Mouse (Mus musculus) limb, embryonic 14.5 days (tissue): ENCODE data around the gene Ccser1. TPM values are rescaled to one million over a fixed set of nuclear protein-coding genes. Genes with fewer than 3 reads are reported as not detected.

Experiments
- ATAC-seq: fragments of 200-750 bp; cut with Nextera tagmentation; 2 replicates; pipeline ENCODE4 v1.8.0; 2017; ENCODE audit warnings: low read depth, moderate number of reproducible peaks, moderate TSS enrichment; ENCODE audit not compliant: low FRiP score
- DNase-seq: peaks from one replicate; pipeline ENCODE4 v3.0.0-alpha.2; 2015; ENCODE audit warnings: low spot score
- H3K27ac ChIP-seq: fragments of 300-500 bp; sonication (generic); replicated peaks from 2 replicates; pipeline ENCODE4 v1.5.1; 2014; ENCODE audit warnings: low read depth, mild to moderate bottlenecking, low read length, moderate library complexity, mixed read lengths
- H3K27me3 ChIP-seq: fragments of 300-500 bp; sonication (generic); 2 replicates; pipeline ENCODE4 v1.6.1; 2014; ENCODE audit warnings: low read length, mixed read lengths; ENCODE audit not compliant: control insufficient read depth, insufficient read depth
- H3K36me3 ChIP-seq: fragments of 300-500 bp; sonication (generic); 2 replicates; pipeline ENCODE4 v1.6.1; 2014; ENCODE audit warnings: mild to moderate bottlenecking, low read length, moderate library complexity, mixed read lengths; ENCODE audit not compliant: control insufficient read depth, insufficient read depth
- H3K4me1 ChIP-seq: fragments of 300-500 bp; sonication (generic); 2 replicates; pipeline ENCODE4 v1.6.1; 2014; ENCODE audit warnings: antibody characterized with exemption, low read length, mixed read lengths; ENCODE audit not compliant: control insufficient read depth, insufficient read depth
- H3K4me2 ChIP-seq: fragments of 300-500 bp; sonication (generic); replicated peaks from 2 replicates; pipeline ENCODE4 v1.6.1; 2014; ENCODE audit warnings: low read depth, mild to moderate bottlenecking, low read length, moderate library complexity; ENCODE audit not compliant: severe bottlenecking
- H3K4me3 ChIP-seq: fragments of 300-500 bp; sonication (generic); replicated peaks from 2 replicates; pipeline ENCODE4 v1.5.1; 2014; ENCODE audit warnings: low read length
- H3K9ac ChIP-seq: fragments of 300-500 bp; sonication (generic); 2 replicates; pipeline ENCODE4 v1.6.1; 2014; ENCODE audit warnings: mild to moderate bottlenecking, low read depth, low read length, moderate library complexity; ENCODE audit not compliant: severe bottlenecking
- H3K9me3 ChIP-seq: fragments of 300-500 bp; sonication (generic); 2 replicates; pipeline ENCODE4 v1.6.1; 2016; ENCODE audit warnings: low read length; ENCODE audit not compliant: control insufficient read depth
- POLR2A ChIP-seq: fragments of 200-500 bp; IDR thresholded peaks from 2 replicates; pipeline ENCODE4 v1.8.0; 2012; ENCODE audit warnings: inconsistent platforms, mild to moderate bottlenecking, moderate library complexity, borderline replicate concordance; ENCODE audit not compliant: insufficient read depth, insufficient read length; ENCODE audit errors: extremely low read depth
- WGBS: fragments of 180-500 bp; shearing (Covaris S2); extraction: QIAGEN DNeasy Blood & Tissue Kit; methylation state at CpG from one replicate; pipeline ENCODE4 v1.1.7; 2014; 5-methylcytosine and 5-hydroxymethylcytosine counted together
- polyA plus RNA-seq, 2 experiments: library from polyadenylated mRNA; depleted of rRNA in 1 of 2; stranded (reverse) in 1 of 2; unstranded in 1 of 2; fragments of >200 nt; fragmentation: Nextera tagmentation in 1 of 2; extraction: Ambion mirVana in 1 of 2; gene quantifications; 2 replicates each; pipeline versions ENCODE4 v1.2.1 to v1.2.3; 2012 to 2014

The Ccser1 gene
- polyA plus RNA-seq, 2 experiments: 5.9 to 6.6 TPM

DNA sequence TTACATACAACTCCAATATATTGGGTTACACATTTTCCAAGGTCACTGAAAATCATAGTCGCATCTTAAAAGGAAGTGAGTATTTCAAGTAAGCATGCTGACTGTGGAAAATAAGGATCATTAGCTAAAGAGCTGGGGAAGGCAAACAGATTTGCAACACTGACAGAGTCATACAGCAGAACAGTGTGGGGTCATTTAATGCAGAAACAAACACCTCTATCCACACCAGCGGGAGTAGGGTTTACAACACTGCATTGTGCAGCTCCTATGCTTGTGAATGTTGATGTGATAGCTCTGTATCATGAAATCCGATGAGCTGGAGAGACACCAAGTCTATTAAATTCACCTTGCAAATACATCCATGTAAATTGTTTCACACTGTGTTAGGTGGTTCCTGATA lies 202.9 kb downstream of the Ccser1 start:
- Histone ChIP-seq H3K4me1 (no peaks in the 10 kb centered on the region), H3K4me2 (no peak overlapping the region), H3K4me3 (no peak overlapping the region), H3K9me3 (no peaks in the 10 kb centered on the region), H3K27ac (no peak overlapping the region), H3K36me3 (no peaks in the 10 kb centered on the region), H3K27me3 (no peaks in the 10 kb centered on the region), H3K9ac (no peak overlapping the region)
- DNase-seq: no peak
- no peak for ATAC-seq
- 55% methylated on average over 3 of the region's 3 CpGs for WGBS
- no peak for TF ChIP-seq POLR2A

DNA sequence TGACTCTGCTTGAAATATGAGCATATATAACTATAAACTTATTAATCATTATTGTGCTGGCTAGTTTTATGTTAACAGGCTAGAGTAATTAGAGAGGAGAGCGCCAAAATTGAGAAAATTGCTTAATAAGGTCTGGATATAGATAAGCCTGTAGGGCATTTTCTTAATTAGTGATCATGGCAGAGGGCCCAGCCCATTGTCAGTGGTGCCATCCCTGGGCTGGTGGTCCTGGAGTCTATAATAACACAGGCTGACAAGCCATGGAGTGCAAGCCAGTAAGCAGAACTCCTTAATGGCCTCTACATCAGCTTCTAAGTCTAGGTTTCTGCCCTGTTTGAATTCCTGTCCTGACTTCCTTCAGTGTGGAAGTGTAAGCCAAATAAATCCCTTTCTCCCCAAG lies 206.9 kb downstream of the Ccser1 start:
- Histone ChIP-seq H3K4me2 (no peak overlapping the region), H3K9me3 (no peaks in the 10 kb centered on the region), H3K4me1 (no peaks in the 10 kb centered on the region), H3K36me3 (no peaks in the 10 kb centered on the region), H3K27ac (no peak overlapping the region), H3K9ac (no peak overlapping the region), H3K27me3 (no peaks in the 10 kb centered on the region), H3K4me3 (no peak overlapping the region)
- TF ChIP-seq POLR2A: no peak
- 69% methylated on average over 1 of the region's 1 CpGs for WGBS
- no peak for ATAC-seq
- no peak for DNase-seq

DNA sequence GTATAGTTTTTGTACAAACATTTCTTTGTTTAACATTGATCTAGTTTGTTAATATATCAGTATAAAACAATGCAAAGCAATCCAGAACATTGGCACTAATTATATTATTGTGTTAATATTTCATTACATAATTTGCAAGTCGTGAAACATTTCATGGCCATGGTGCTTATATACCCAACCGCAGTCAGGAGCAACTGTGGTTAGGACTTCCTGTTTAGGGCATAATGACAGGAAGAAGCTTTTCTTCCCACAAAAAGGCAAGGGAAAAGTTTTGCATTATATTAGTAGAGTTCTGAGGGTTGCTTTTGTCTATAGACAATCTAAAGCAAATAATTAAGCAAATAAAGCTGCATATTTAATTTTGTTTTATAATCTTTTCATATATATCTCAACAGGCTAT lies 247.4 kb downstream of the Ccser1 start:
- Histone ChIP-seq H3K4me2 (no peak overlapping the region), H3K4me1 (0 out of 2 replicates have a peak, but pooled peaks cover 2% of the 10 kb centered on the region), H3K4me3 (no peak overlapping the region), H3K9me3 (no peaks in the 10 kb centered on the region), H3K36me3 (no peaks in the 10 kb centered on the region), H3K27ac (no peak overlapping the region), H3K27me3 (no peaks in the 10 kb centered on the region), H3K9ac (no peak overlapping the region)
- TF ChIP-seq POLR2A: no peak
- DNase-seq: no peak
- WGBS: 75% methylated on average over 2 of the region's 2 CpGs
- ATAC-seq: no peak

DNA sequence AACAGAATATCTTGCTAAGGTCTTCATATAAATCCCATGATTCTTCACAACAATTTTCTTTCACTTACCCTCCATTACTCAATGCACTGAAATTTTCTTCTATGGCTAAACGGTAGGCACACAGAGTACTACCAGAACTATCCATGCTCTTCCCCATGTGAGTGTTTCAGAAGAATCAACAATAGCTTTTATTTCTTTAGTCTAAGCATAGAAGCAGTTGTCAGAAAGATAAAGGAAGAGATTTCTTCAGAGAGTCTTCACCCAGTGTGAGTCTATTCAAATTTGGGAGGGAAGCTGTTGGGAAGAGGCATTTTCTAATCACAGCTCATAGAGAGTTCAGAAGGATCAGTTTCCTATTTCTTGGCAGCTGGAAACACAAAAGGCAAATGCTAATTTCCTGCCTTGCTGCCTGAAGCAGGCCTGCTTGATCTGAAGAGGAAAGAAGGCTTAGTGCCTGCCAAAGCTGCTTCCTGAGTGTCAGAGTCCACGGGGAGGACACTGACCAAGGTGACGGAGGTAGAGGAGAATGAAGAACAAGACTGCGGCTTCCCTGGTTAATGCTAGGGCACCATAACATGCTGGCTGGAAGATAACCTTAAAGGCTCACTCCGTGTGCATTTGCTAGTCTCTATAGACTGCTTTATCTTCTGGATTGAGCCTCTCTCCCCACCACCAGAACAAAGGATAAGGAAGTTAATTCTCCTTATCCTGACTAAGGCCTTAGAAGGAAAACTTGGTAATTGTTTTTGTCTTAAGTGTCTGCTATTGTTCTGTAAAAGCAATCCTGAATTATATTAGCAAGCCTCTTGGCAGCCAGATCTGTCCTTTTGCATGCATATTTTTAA lies 251.0 kb downstream of the Ccser1 start:
- ATAC-seq (no peak), DNase-seq (no peak)
- Histone ChIP-seq H3K4me3 (no peak overlapping the region), H3K9ac (no peak overlapping the region), H3K27ac (no peak overlapping the region), H3K36me3 (no peaks in the 10 kb centered on the region), H3K4me2 (no peak overlapping the region), H3K9me3 (no peaks in the 10 kb centered on the region), H3K27me3 (no peaks in the 10 kb centered on the region), H3K4me1 (0 out of 2 replicates have a peak, but pooled peaks cover 2% of the 10 kb centered on the region)
- 42% methylated on average over 5 of the region's 5 CpGs for WGBS
- TF ChIP-seq POLR2A: no peak

DNA sequence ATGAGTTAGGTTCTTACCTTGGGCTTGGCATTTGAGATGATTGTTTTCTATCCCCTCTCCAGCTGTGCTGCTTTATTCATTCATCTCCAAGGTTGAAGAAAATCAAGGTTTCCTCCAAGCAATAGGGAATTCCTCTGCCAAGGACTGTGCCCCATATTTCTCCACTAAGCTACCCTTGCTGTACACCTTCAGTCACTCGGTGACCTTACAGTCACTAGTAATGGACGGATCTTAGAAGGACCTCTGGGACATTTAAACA lies 251.5 kb downstream of the Ccser1 start:
- no peak overlapping the region for H3K4me3 ChIP-seq
- H3K27me3 ChIP-seq: no peaks in the 10 kb centered on the region
- H3K4me1 ChIP-seq: 0 out of 2 replicates have a peak, but pooled peaks cover 2% of the 10 kb centered on the region
- DNase-seq (no peak), ATAC-seq (no peak)
- no peaks in the 10 kb centered on the region for H3K36me3 ChIP-seq
- no peaks in the 10 kb centered on the region for H3K9me3 ChIP-seq
- no peak overlapping the region for H3K9ac ChIP-seq
- 80% methylated on average over 2 of the region's 2 CpGs for WGBS
- TF ChIP-seq POLR2A: no peak
- H3K27ac ChIP-seq: no peak overlapping the region
- no peak overlapping the region for H3K4me2 ChIP-seq
